Mouse (Mus musculus): ENCODE measurements around the gene Tlx3.

GRCm38 (mm10) chr11:33181804-33182203 lies 21.6 kb downstream of the Tlx3 start:
- no peak for TF ChIP-seq CTCF (IDR thresholded peaks at IDR 0.05; ENCODE audit: low read depth)
- TF ChIP-seq EP300 (IDR thresholded peaks at IDR 0.05; ENCODE audit: low read depth): no peak

Measured in liver, embryonic 14.5 days (tissue).